Mouse (Mus musculus) myocyte (in vitro differentiated cells): ENCODE measurements at regions not wholly inside any gene's neighbourhood (a gene's known extent, or its start where the extent isn't known, plus 50 kb on each side); places are given as distances from the start of the nearest gene placed in this dataset.

Experiments
- CEBPB ChIP-seq: IDR thresholded peaks from 2 replicates; pipeline ENCODE4 v1.6.1; 2011; ENCODE audit warnings: mild to moderate bottlenecking, moderate library complexity; ENCODE audit not compliant: poor library complexity, insufficient read depth, severe bottlenecking
- E2F4 ChIP-seq: IDR thresholded peaks from one replicate; pipeline ENCODE4 v1.6.1; 2011; ENCODE audit warnings: mild to moderate bottlenecking, control low read depth, moderate library complexity; ENCODE audit not compliant: insufficient read depth
- MAX ChIP-seq: IDR thresholded peaks from one replicate; pipeline ENCODE4 v1.6.1; 2011; ENCODE audit warnings: low read depth, mild to moderate bottlenecking, control low read depth
- MYOD1 ChIP-seq, 3 experiments: IDR thresholded peaks; one replicate each; pipeline ENCODE4 v1.6.1; 2011; ENCODE audit warnings: control low read depth in 2 of 3, low read depth in 2 of 3, mild to moderate bottlenecking in 2 of 3, moderate library complexity in 1 of 3; ENCODE audit not compliant: insufficient read length in 2 of 3, control insufficient read depth in 1 of 3
- MYOG ChIP-seq, 3 experiments: IDR thresholded peaks; one replicate each; pipeline ENCODE4 v1.6.1; 2011; ENCODE audit warnings: control low read depth in 2 of 3, low read depth in 2 of 3, mild to moderate bottlenecking in 2 of 3; ENCODE audit not compliant: insufficient read length in 2 of 3, control insufficient read depth in 1 of 3, insufficient read depth in 1 of 3
- POLR2A ChIP-seq: IDR thresholded peaks from one replicate; pipeline ENCODE4 v1.6.1; 2011; ENCODE audit warnings: low read depth, mild to moderate bottlenecking, control low read depth, moderate library complexity; ENCODE audit not compliant: insufficient read length
- POLR2AphosphoS2 ChIP-seq: IDR thresholded peaks from one replicate; pipeline ENCODE4 v1.6.1; 2011; ENCODE audit warnings: low read depth, control low read depth; ENCODE audit not compliant: insufficient read length
- TCF12 ChIP-seq: IDR thresholded peaks from one replicate; pipeline ENCODE4 v1.6.1; 2011; ENCODE audit warnings: mild to moderate bottlenecking, control low read depth; ENCODE audit not compliant: poor library complexity, insufficient read depth, severe bottlenecking

DNA sequence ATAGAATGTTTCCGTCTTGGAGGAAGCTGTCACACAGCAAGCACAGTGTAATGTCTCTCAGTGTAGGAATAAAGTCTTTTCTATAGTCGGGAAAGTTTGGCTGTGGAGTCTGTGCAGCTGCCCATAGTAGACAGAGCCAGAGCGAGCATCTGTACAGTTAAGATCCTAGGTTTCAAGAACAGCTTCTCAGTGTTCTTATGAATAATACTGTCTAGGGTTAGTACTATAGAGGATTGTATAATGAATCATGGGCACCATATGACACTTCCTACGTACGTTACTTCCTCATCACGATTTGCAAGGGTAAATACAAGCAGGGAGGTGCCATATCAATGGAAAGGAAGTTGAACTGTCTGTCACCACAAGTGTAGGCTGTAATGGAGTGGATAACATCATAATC lies 645.6 kb upstream of the Negr1 start:
- TF ChIP-seq POLR2A (no peak), CEBPB (no peak), MYOG (IDR thresholded peaks at IDR 0.05; ENCODE audit: control insufficient read depth in 1 of 3, insufficient read depth in 1 of 3, insufficient read length in 2 of 3, low read depth in 2 of 3) (no peak), POLR2AphosphoS2 (no peak), MAX (no peak), TCF12 (no peak), E2F4 (no peak), MYOD1 (IDR thresholded peaks at IDR 0.05; ENCODE audit: control insufficient read depth in 1 of 3, insufficient read length in 2 of 3, low read depth in 2 of 3) (no peak)
